Mouse (Mus musculus) kidney, adult 2 months (tissue): ENCODE data around the gene Cdrt4. TPM values are rescaled to one million over a fixed set of nuclear protein-coding genes. Genes with fewer than 3 reads are reported as not detected.

Experiments used
- DNase-seq: peaks from one replicate; pipeline ENCODE4 v3.0.0; 2021
- H3K27ac ChIP-seq: fragments of 200-500 bp; 2 replicates; pipeline ENCODE4 v1.5.1; 2012; ENCODE audit warnings: low read depth, low read length, control low read depth, inconsistent platforms; ENCODE audit not compliant: insufficient read depth
- H3K27me3 ChIP-seq: fragments of 200-500 bp; replicated peaks from 2 replicates; pipeline ENCODE4 v1.6.1; 2012; ENCODE audit warnings: mild to moderate bottlenecking, moderate library complexity, low read length, inconsistent platforms; ENCODE audit not compliant: control insufficient read depth, insufficient read depth
- H3K36me3 ChIP-seq: fragments of 200-500 bp; 2 replicates; pipeline ENCODE4 v1.6.1; 2012; ENCODE audit warnings: mild to moderate bottlenecking, moderate library complexity, low read length, inconsistent platforms; ENCODE audit not compliant: control insufficient read depth, insufficient read depth
- H3K4me1 ChIP-seq: fragments of 200-500 bp; 2 replicates; pipeline ENCODE4 v1.6.1; 2011; ENCODE audit warnings: low read length; ENCODE audit not compliant: control insufficient read depth, insufficient read depth
- H3K4me3 ChIP-seq: fragments of 200-500 bp; 2 replicates; pipeline ENCODE4 v1.5.1; 2011; ENCODE audit warnings: mild to moderate bottlenecking, low read depth, low read length, control low read depth; ENCODE audit not compliant: insufficient read depth
- CTCF ChIP-seq: fragments of 200-500 bp; conservative IDR thresholded peaks from 2 replicates; pipeline ENCODE4 v1.5.1; 2011; ENCODE audit warnings: low read depth, mild to moderate bottlenecking, control low read depth, low read length, moderate library complexity, mixed read lengths; ENCODE audit not compliant: insufficient read depth, insufficient read length
- POLR2A ChIP-seq: fragments of 200-500 bp; IDR thresholded peaks from one replicate; pipeline ENCODE4 v1.6.1; 2011; ENCODE audit warnings: low read depth, low read length, control low read depth
- WGBS: fragments of 180-500 bp; shearing (Covaris S2); methylation state at CpG from one replicate; pipeline ENCODE4 v1.1.7; 2018; 5-methylcytosine and 5-hydroxymethylcytosine counted together
- polyA plus RNA-seq: library from polyadenylated mRNA; depleted of rRNA; stranded (reverse); fragments of >200 nt; gene quantifications from 2 replicates; pipeline ENCODE4 v1.2.3, GENCODE M21; 2012

Gene Cdrt4
- polyA plus RNA-seq, 1 experiment, result not detected

- H3K36me3 ChIP-seq, result no peaks in the 10 kb centered on the region
- H3K4me3 ChIP-seq, result no peak overlapping the region
- no peaks in the 10 kb centered on the region for H3K27me3 ChIP-seq
- no peaks in the 10 kb centered on the region for H3K4me1 ChIP-seq
- WGBS, result 53% methylated on average over 3 of the region's 3 CpGs
- DNase-seq, result peak; percentile 67
- no peak overlapping the region for H3K27ac ChIP-seq
- TF ChIP-seq CTCF, result no peak
- no peak for TF ChIP-seq POLR2A
Observed at GRCm38 (mm10) chr11:63008004-63008403, 57.0 kb downstream of the Cdrt4 start.

DNA sequence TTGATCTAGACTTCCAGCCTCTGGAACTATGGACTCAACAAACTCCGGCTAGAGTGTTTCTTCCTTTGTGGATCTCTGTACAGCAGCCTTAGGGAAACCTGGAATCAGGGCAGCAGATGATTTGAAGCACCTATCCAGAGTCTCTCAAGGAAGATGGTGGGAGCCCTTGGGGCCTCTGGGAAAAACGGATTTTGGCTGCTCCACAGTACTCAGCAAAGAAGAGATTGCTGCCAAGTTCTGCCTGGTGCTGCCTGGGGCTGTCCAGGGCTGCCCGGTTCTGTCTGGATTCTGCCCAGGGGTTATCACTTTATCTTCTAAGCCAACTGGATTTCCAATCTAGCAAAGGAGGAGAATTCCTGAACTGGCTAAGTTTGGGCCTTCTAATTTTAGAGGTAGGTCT, 58.8 kb downstream of the Cdrt4 start:
- H3K4me3 ChIP-seq, result no peak overlapping the region
- no peaks in the 10 kb centered on the region for H3K4me1 ChIP-seq
- 67% methylated on average over 3 of the region's 3 CpGs for WGBS
- no peak overlapping the region for H3K27ac ChIP-seq
- no peak for DNase-seq
- H3K36me3 ChIP-seq, result no peaks in the 10 kb centered on the region
- no peaks in the 10 kb centered on the region for H3K27me3 ChIP-seq
- TF ChIP-seq CTCF (no peak), POLR2A (no peak)

DNA sequence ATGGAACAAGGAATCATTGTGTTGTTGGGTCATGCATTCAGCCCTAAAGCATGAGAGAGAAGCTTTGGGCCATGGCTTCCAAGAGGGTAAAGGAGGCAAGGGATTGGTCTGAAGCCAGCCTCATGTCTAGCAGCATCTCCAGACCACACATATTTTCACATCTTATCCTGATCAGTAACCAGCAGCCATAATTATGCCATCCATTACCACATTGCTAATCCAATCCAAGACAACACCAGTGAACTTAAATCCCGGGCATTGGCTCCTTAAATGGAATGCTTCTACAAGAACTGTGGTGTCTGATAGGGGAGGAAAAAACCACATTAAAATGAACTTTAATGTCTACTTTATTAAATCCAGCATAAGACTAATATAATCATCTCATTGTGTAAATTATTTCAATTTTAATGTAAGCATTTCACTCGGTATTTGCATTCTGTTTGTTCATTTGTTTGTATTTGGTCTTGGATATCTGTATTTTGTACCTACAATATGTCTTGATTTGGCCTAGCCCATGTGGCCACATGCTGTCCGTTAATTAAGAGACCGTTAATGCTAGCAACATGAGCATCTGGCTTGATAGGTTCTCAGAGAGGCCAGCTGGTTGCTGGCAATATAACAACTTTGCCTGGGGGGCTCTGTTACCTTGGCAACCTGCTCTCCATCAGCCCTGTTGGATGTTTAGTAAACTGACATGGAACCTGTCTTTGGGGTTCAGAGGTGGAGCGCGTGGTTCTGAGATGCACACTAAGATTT, 66.5 kb downstream of the Cdrt4 start:
- no peak for DNase-seq
- no peak overlapping the region for H3K4me3 ChIP-seq
- no peaks in the 10 kb centered on the region for H3K36me3 ChIP-seq
- H3K4me1 ChIP-seq, result no peaks in the 10 kb centered on the region
- TF ChIP-seq POLR2A, result no peak
- no peak for TF ChIP-seq CTCF
- WGBS, result 93% methylated on average over 6 of the region's 6 CpGs
- H3K27ac ChIP-seq, result no peak overlapping the region
- no peaks in the 10 kb centered on the region for H3K27me3 ChIP-seq

DNA sequence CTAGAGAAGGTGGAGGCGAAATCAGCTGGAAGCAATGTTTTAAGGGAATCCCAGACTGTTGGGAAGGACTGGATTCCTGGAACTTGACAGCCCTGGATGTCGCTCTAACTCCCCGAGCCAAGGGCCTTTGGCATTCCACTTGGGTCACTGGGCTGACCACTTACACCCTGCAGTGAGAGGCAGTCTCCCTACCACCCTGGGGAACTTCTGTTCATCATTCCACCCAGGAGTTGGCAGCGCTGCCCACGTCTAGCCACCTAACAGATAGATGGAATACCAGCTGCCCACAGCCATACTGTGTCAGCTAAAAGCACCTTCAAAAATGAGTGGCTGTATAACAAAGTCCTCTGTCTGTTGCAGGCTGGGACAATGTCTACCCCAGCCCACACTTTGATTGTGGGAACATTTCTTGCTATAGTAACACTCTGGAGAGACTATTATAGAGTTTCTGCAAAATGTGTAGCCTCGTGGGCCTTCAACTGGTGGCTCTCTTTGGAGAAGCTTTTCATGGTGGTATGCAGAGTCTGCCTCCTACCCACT, 67.2 kb downstream of the Cdrt4 start:
- Histone ChIP-seq H3K4me1 (no peaks in the 10 kb centered on the region), H3K27me3 (no peaks in the 10 kb centered on the region), H3K27ac (no peak overlapping the region), H3K4me3 (no peak overlapping the region), H3K36me3 (no peaks in the 10 kb centered on the region)
- TF ChIP-seq POLR2A, result no peak
- no peak for TF ChIP-seq CTCF
- no peak for DNase-seq
- WGBS, result 81% methylated on average over 6 of the region's 6 CpGs

DNA sequence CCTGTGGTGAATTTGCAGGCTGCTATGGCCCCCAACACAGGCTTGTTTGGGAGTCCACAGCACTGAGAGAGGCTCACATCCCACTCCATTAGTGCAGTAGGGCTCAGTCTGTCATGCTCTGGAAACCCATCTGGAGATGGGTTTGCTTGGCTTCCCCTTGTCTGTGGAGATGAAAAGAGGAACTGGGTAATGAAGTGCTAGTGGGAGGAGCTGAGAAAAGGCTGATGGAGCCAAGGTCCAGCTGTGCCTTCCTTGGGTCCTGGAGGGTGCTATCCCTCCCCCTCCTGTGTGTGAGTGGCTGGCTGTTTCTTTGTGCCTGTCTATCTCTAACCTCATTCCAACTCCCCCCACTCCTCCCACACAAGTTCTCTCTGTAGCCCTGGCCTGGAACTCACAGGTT, 69.6 kb downstream of the Cdrt4 start:
- Histone ChIP-seq H3K4me1 (no peaks in the 10 kb centered on the region), H3K4me3 (no peak overlapping the region), H3K27me3 (no peaks in the 10 kb centered on the region), H3K27ac (no peak overlapping the region), H3K36me3 (no peaks in the 10 kb centered on the region)
- no peak for DNase-seq
- TF ChIP-seq CTCF (no peak), POLR2A (no peak)

- Histone ChIP-seq H3K27ac (no peak overlapping the region), H3K4me1 (no peaks in the 10 kb centered on the region), H3K4me3 (no peak overlapping the region), H3K27me3 (no peaks in the 10 kb centered on the region), H3K36me3 (no peaks in the 10 kb centered on the region)
- 59% methylated on average over 5 of the region's 5 CpGs for WGBS
- TF ChIP-seq POLR2A (no peak), CTCF (no peak)
- DNase-seq, result no peak
Observed at GRCm38 (mm10) chr11:63021141-63021806, 70.3 kb downstream of the Cdrt4 start.

DNA sequence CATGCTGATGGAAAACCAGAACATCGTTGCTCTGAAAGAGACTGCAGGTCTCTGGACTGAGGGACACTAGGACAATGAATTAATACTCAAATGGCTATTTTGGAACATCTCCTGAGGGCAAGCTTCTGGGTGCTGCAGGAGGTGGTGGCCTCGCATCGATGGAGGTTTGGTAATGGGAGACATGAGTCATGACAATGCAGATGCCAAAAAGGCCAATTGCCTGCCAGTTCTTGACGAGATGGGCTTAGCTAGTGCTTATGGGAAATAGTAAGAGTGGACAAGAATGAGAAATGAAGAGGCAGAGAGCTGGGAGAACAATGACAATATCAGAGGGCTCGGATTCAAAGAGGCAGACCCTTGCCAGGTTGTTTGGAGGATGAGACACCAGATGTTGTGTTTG, 72.5 kb downstream of the Cdrt4 start:
- H3K36me3 ChIP-seq, result no peaks in the 10 kb centered on the region
- WGBS, result 83% methylated on average over 5 of the region's 5 CpGs
- TF ChIP-seq CTCF, result no peak
- TF ChIP-seq POLR2A, result no peak
- H3K4me3 ChIP-seq, result no peak overlapping the region
- no peaks in the 10 kb centered on the region for H3K4me1 ChIP-seq
- H3K27ac ChIP-seq, result no peak overlapping the region
- DNase-seq, result no peak
- no peaks in the 10 kb centered on the region for H3K27me3 ChIP-seq

DNA sequence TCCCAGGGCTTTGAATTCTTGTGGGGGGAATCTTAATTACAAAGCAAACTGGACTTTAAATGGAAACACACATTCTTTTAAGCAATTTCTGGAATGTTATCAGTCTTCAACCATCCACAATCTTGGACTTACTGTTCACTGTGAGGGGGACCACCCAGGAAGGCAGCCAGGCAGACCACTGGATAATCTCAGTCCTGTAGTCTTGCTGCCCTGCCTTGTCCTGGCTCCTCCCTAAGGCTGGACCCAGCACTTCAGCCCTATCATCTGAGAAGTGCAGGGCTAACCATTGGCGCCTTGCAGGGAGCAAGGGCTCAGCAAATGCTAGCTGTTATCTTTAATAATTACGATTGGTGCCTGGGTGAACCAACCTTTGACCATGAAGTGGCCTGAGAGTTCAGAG, 73.1 kb downstream of the Cdrt4 start:
- no peak overlapping the region for H3K4me3 ChIP-seq
- H3K27ac ChIP-seq, result no peak overlapping the region
- DNase-seq, result no peak
- H3K36me3 ChIP-seq, result no peaks in the 10 kb centered on the region
- H3K4me1 ChIP-seq, result no peaks in the 10 kb centered on the region
- no peaks in the 10 kb centered on the region for H3K27me3 ChIP-seq
- 69% methylated on average over 2 of the region's 2 CpGs for WGBS
- TF ChIP-seq CTCF (no peak), POLR2A (no peak)
